Mouse (Mus musculus) cerebellum, adult 2 months (tissue): ENCODE results near the gene Kdelc2.

Experiments
- CTCF ChIP-seq: fragments of 200-500 bp; IDR thresholded peaks from 2 replicates; pipeline ENCODE4 v1.5.1; 2011; ENCODE audit warnings: low read depth, mild to moderate bottlenecking, control low read depth, low read length, moderate library complexity, borderline replicate concordance; ENCODE audit not compliant: insufficient read depth
- POLR2A ChIP-seq: fragments of 200-500 bp; IDR thresholded peaks from 2 replicates; pipeline ENCODE4 v1.6.1; 2011; ENCODE audit warnings: low read length, control low read depth, borderline replicate concordance; ENCODE audit not compliant: insufficient read depth

DNA sequence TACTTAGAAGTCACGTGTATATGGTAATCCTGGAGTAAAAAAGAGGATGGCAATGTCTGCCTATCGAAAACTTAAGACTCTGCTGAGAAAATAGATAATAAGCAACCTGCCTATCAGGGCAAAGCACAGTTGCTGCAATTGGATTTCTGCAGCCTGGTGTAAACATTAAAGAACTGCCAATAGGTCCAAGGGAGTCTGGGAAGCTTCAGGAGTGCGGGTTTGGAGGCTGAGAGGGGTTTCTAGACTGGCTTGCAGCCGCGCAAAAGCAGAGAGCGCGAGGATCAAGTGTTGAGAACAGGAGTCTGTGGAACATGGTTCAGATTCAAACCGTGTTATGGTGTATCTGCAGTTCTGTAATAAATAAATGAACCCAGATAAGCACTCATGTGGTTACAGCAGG is 1.0 kb downstream of the Kdelc2 start:
- TF ChIP-seq CTCF (no peak), POLR2A (no peak)
